Comparison of ENCODE assay signal across 12 mouse cellular contexts in the genomic region with DNA sequence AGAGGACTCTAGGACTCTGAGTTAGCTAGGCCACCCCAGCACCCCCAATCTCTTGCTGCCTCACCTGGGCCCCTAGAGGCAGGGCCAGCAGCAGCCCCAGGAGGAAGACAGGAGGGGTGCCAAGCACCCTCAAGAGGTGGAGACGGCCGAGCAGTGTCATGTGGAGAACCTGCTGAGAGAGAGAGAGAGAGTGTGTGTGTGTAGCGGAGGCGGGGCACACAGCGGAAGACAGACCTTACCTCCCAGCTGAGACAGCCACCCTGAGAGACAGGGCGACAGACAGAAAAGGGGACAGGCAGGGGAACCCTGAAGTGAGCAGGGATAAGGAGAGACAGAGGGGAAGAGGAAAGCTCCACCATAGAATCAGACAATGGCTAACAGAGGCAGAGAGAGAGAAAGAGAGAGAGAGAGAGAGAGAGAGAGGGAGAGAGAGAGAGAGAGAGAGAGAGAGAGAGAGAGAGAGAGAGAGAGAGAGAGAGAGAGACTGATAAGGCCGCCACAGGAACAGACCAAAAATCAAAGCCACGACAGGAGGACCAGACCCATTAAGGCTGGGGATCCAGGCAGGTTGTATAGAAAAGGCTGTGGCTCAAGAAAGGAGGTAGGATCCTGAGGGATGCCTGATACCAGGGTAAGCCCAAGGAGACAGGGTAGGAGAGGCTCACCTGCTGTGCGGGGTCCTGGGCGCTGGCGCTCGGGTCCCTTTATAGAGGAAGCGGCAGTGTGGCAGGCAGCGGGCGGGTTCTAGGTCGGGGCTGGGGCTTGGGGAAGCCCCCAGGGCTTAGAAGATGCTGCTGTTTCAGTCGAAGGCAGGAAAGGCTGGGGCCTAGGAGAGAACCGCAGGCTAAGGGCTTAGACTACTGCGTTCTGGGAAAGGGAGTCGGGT. TPM values are rescaled to one million over a fixed set of nuclear protein-coding genes. Genes with fewer than 3 reads are reported as not detected.
DNase-seq lines count a peak whose midpoint lies in the region; ATAC-seq and TF ChIP-seq lines count a peak whose summit lies in the region.
"Had no signal": no experiment of that assay in that cellular context is flagged by ENCODE, and none has a peak within 500 bp of the region (broad histone marks: within the 10 kb centered on the region; RNA-seq: fewer than 3 reads in every experiment).

A gene (minus strand): TSS at position 858 of the 886 bp plus-strand sequence.

- 24% methylated on average over 20 of the region's 20 CpGs for WGBS in heart, embryonic 15.5 days
- 44% methylated on average over 20 of the region's 20 CpGs for WGBS in bone marrow, adult 2 months
- 30% methylated on average over 20 of the region's 20 CpGs for WGBS in liver, embryonic 12.5 days (ENCODE audit: insufficient replicate concordance)

- peaks cover 6% of the 10 kb centered on the region; the same call in 1 of the 2 replicates for H3K4me1 ChIP-seq in heart, embryonic 15.5 days (replicated peaks)
- peaks cover 8% of the 10 kb centered on the region for H3K4me1 ChIP-seq in bone marrow, adult 2 months (ENCODE audit: control insufficient read depth, insufficient read depth, low read length)
- H3K4me1 ChIP-seq in liver, embryonic 12.5 days, result peaks cover 13% of the 10 kb centered on the region; the same call in 1 of the 2 replicates

- no peak within 1 kb of the TSS for H3K9ac ChIP-seq in heart, embryonic 15.5 days
- no peak within 1 kb of the TSS for H3K9ac ChIP-seq in liver, embryonic 12.5 days
- H3K9ac ChIP-seq: lung, embryonic 15.5 days had no signal

- no peak for DNase-seq in heart, postnatal 4 days
- DNase-seq in CD4-positive helper T cell, adult 2 months (ENCODE audit: low read depth, low spot score), result peak; percentile 89
- DNase-seq in spleen, postnatal 10 days (ENCODE audit: low spot score in 2 of 2), result peak; percentile 34 to 67
- no peak for DNase-seq in layer of hippocampus, postnatal 14 days (ENCODE audit: low spot score in 2 of 2)
- no peak for DNase-seq in c-Kit-positive CD71-positive TER-119-positive erythroid progenitor cells, embryonic 14.5 days (ENCODE audit: low spot score)
- DNase-seq: adrenal gland, postnatal 10 days; cerebellum, postnatal 25 days had no signal

- H3K4me2 ChIP-seq in heart, embryonic 15.5 days, result peak within 1 kb of the TSS; percentile 16; the same call in 1 of the 2 replicates
- no peak within 1 kb of the TSS for H3K4me2 ChIP-seq in liver, embryonic 12.5 days
- H3K4me2 ChIP-seq: lung, embryonic 15.5 days had no signal

- TF ChIP-seq POLR2A in bone marrow, adult 2 months (IDR thresholded peaks at IDR 0.05; ENCODE audit: borderline replicate concordance, control insufficient read depth, low read depth, low read length), result no peak

- H3K36me3 ChIP-seq in heart, embryonic 15.5 days, result no peaks in the 10 kb centered on the region
- no peaks in the 10 kb centered on the region for H3K36me3 ChIP-seq in liver, embryonic 12.5 days
- H3K36me3 ChIP-seq: lung, embryonic 15.5 days had no signal

- H3K27me3 ChIP-seq in heart, embryonic 15.5 days, result peaks cover 59% of the 10 kb centered on the region
- H3K27me3 ChIP-seq in liver, embryonic 12.5 days (replicated peaks), result peaks cover 58% of the 10 kb centered on the region

- no peak for TF ChIP-seq CTCF in bone marrow, adult 2 months (IDR thresholded peaks at IDR 0.05; ENCODE audit: control insufficient read depth, insufficient read depth, low read length)

- no peak within 1 kb of the TSS for H3K4me3 ChIP-seq in heart, embryonic 15.5 days
- peak within 1 kb of the TSS; percentile 42 for H3K4me3 ChIP-seq in bone marrow, adult 2 months (replicated peaks; ENCODE audit: control insufficient read depth, low read depth, low read length)
- no peak within 1 kb of the TSS for H3K4me3 ChIP-seq in liver, embryonic 12.5 days
- H3K4me3 ChIP-seq: lung, embryonic 15.5 days had no signal

- no peak within 1 kb of the TSS for H3K27ac ChIP-seq in heart, embryonic 15.5 days
- peak within 1 kb of the TSS; percentile 40 for H3K27ac ChIP-seq in bone marrow, adult 2 months (ENCODE audit: control insufficient read depth, insufficient read depth, low read depth, low read length, poor library complexity)
- no peak within 1 kb of the TSS for H3K27ac ChIP-seq in liver, embryonic 12.5 days
- H3K27ac ChIP-seq: kidney, postnatal 0 days; lung, embryonic 15.5 days had no signal

- no peak for ATAC-seq in heart, embryonic 15.5 days (replicated peaks; ENCODE audit: insufficient number of reproducible peaks, insufficient read depth, low FRiP score, low read depth)
- no peak for ATAC-seq in liver, embryonic 12.5 days

- no peaks in the 10 kb centered on the region for H3K9me3 ChIP-seq in heart, embryonic 15.5 days (replicated peaks)
- no peaks in the 10 kb centered on the region for H3K9me3 ChIP-seq in liver, embryonic 12.5 days (replicated peaks)
- H3K9me3 ChIP-seq: lung, embryonic 15.5 days had no signal

RNA-seq across cellular contexts. Expression of the gene that starts here (rescaled TPM):
- polyA plus RNA-seq in heart, embryonic 15.5 days (2015; fragmentation: Nextera tagmentation; extraction: Ambion mirVana), result 0.09 and 0.62 TPM in 2 replicates
- under 1 TPM; 0.26 to 0.32 TPM for total RNA-seq in heart, postnatal 4 days (2021)
- polyA plus RNA-seq in bone marrow, adult 2 months (2011; ENCODE audit: insufficient read depth, insufficient read length, low replicate concordance, missing spikeins), result 3.5 and 4.4 TPM in 2 replicates
- 1 to 10 TPM in 1 of 2 experiments, under 1 TPM in 1; 0.62 to 1.1 TPM for total RNA-seq in layer of hippocampus, postnatal 14 days (2021)
- 0.12 TPM in 1 of 2 replicates, not detected in the other for polyA plus RNA-seq in liver, embryonic 12.5 days (2016; fragmentation: Nextera tagmentation; extraction: Ambion mirVana)
- polyA plus RNA-seq: kidney, postnatal 0 days had no signal

Comparison
In these comparisons a context has a peak if more than half of its experiments do, and no peak if none do; other contexts are left out.
1. DNase-seq: peak in CD4-positive helper T cell, adult 2 months (single experiment) and spleen, postnatal 10 days (2 of 2); none in heart, postnatal 4 days (single experiment), layer of hippocampus, postnatal 14 days (0 of 2) and c-Kit-positive CD71-positive TER-119-positive erythroid progenitor cells, embryonic 14.5 days (single experiment).